Mouse (Mus musculus): Measurements from ENCODE around the gene Errfi1. TPM values are rescaled to one million over a fixed set of nuclear protein-coding genes. Genes with fewer than 3 reads are reported as not detected.

Errfi1 gene
- total and polyA plus RNA-seq, 2 experiments: 259 to 661 TPM

DNA sequence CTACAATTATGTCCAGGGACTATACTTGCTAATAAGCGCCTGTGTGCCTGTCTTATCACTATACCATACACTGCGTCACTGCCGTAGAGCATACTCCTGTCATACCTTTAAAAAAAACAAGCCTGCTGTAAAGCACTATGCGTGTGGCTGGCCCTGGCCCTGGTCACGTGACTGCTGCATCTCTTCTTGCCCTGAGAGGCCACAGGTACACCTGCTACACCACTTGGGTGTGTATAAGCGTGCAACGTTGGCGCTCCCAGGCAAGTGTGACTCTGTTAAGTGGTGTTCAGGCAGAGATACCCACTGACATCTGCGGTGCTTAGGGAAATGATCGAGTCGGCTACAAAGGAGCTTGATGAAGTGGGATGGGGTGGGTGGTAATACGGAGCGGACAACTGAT lies 17.5 kb upstream of the Errfi1 start:
- DNase-seq (ENCODE audit: extremely low read depth, low read depth, low spot score): no peak
- Histone ChIP-seq H3K4me1 (ENCODE audit: control insufficient read depth, insufficient read depth, low read length) (no peaks in the 10 kb centered on the region), H3K4me3 (ENCODE audit: insufficient read depth, low read depth, low read length) (no peak overlapping the region), H3K9ac (ENCODE audit: low read depth, low read length) (no peak overlapping the region), H3K36me3 (ENCODE audit: control insufficient read depth, insufficient read depth, low read length) (no peaks in the 10 kb centered on the region), H3K27ac (replicated peaks; ENCODE audit: insufficient read depth, low read depth, low read length) (no peak overlapping the region), H3K79me2 (ENCODE audit: control insufficient read depth, insufficient read depth, low read length) (no peaks in the 10 kb centered on the region), H3K27me3 (ENCODE audit: control insufficient read depth, insufficient read depth, low read length) (no peaks in the 10 kb centered on the region)
- WGBS: 95% methylated on average over 13 of the region's 13 CpGs
- TF ChIP-seq CTCF (IDR thresholded peaks at IDR 0.05; ENCODE audit: low read depth, low read length): no peak
- no peak for TF ChIP-seq POLR2A (IDR thresholded peaks at IDR 0.05; ENCODE audit: extremely low read depth, insufficient read depth, low read length)

DNA sequence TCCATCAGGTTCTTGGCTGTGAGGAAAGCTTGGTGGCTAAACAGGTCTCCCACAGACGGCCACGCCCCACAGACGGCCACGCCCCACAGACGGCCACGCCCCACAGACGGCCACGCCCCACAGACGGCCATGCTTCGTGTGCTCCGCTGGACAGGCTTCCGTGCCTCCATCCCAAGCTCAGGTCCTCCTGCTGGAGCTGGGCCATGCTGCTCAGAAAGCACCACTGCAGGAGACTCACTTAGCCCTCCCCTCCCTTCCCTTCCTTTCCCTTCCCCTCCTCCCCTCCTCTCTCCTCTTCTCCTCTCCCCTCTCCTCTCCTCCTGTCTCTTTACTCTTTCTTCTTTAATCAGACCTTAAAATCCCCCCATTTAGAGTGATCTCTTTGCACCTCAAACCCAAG lies 16.8 kb upstream of the Errfi1 start:
- Histone ChIP-seq H3K36me3 (ENCODE audit: control insufficient read depth, insufficient read depth, low read length) (no peaks in the 10 kb centered on the region), H3K9ac (ENCODE audit: low read depth, low read length) (no peak overlapping the region), H3K4me3 (ENCODE audit: insufficient read depth, low read depth, low read length) (no peak overlapping the region), H3K27me3 (ENCODE audit: control insufficient read depth, insufficient read depth, low read length) (no peaks in the 10 kb centered on the region), H3K79me2 (ENCODE audit: control insufficient read depth, insufficient read depth, low read length) (no peaks in the 10 kb centered on the region), H3K27ac (replicated peaks; ENCODE audit: insufficient read depth, low read depth, low read length) (no peak overlapping the region), H3K4me1 (ENCODE audit: control insufficient read depth, insufficient read depth, low read length) (no peaks in the 10 kb centered on the region)
- TF ChIP-seq POLR2A (IDR thresholded peaks at IDR 0.05; ENCODE audit: extremely low read depth, insufficient read depth, low read length) (no peak), CTCF (IDR thresholded peaks at IDR 0.05; ENCODE audit: low read depth, low read length) (no peak)
- 82% methylated on average over 12 of the region's 12 CpGs for WGBS
- DNase-seq (ENCODE audit: extremely low read depth, low read depth, low spot score): no peak

DNA sequence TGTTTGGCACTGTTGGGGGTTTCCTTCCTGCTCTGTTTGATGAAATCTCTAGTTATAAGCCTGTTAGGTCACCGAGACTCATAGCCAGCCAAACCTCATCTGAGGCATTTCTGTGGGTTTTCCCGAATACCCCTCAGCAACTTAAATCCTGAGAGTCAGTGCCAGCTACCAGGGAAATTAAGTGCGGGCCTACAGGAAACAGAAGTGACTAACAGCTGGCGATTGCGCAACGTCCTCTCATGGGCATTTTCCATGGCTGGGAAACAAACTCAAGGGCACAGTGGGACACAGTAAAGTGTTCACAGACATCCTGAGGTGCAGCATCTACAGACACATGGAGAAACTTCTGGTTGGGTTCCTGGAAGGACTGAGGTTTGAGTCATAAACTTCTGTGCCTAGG lies 16.3 kb upstream of the Errfi1 start:
- H3K9ac ChIP-seq (ENCODE audit: low read depth, low read length): no peak overlapping the region
- H3K27me3 ChIP-seq (ENCODE audit: control insufficient read depth, insufficient read depth, low read length): no peaks in the 10 kb centered on the region
- H3K4me1 ChIP-seq (ENCODE audit: control insufficient read depth, insufficient read depth, low read length): no peaks in the 10 kb centered on the region
- no peak overlapping the region for H3K4me3 ChIP-seq (ENCODE audit: insufficient read depth, low read depth, low read length)
- TF ChIP-seq POLR2A (IDR thresholded peaks at IDR 0.05; ENCODE audit: extremely low read depth, insufficient read depth, low read length) (no peak), CTCF (IDR thresholded peaks at IDR 0.05; ENCODE audit: low read depth, low read length) (no peak)
- H3K79me2 ChIP-seq (ENCODE audit: control insufficient read depth, insufficient read depth, low read length): no peaks in the 10 kb centered on the region
- peak; percentile 35 for DNase-seq (ENCODE audit: extremely low read depth, low read depth, low spot score)
- WGBS: 55% methylated on average over 6 of the region's 6 CpGs
- H3K36me3 ChIP-seq (ENCODE audit: control insufficient read depth, insufficient read depth, low read length): no peaks in the 10 kb centered on the region
- no peak overlapping the region for H3K27ac ChIP-seq (replicated peaks; ENCODE audit: insufficient read depth, low read depth, low read length)

DNA sequence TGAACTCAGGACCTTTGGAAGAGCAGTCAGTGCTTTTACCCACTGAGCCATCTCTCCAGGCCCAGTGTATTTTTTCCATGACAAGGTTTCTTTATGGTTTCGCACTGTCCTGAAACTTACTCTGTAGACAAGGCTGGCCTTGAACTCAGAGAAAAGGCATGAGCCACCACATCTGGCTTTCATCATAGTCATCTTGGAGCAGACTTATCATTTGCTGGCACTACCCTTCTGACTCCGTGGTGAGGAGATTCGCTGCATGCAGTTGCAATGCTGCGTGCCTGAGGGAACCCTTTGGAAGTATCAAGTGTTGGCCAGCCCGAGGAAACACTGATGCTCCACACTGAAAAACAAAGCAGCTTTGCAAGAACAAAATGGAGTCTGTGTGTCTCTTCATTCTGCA lies 11.7 kb upstream of the Errfi1 start:
- Histone ChIP-seq H3K36me3 (ENCODE audit: control insufficient read depth, insufficient read depth, low read length) (no peaks in the 10 kb centered on the region), H3K4me3 (ENCODE audit: insufficient read depth, low read depth, low read length) (no peak overlapping the region)
- 88% methylated on average over 5 of the region's 5 CpGs for WGBS

DNA sequence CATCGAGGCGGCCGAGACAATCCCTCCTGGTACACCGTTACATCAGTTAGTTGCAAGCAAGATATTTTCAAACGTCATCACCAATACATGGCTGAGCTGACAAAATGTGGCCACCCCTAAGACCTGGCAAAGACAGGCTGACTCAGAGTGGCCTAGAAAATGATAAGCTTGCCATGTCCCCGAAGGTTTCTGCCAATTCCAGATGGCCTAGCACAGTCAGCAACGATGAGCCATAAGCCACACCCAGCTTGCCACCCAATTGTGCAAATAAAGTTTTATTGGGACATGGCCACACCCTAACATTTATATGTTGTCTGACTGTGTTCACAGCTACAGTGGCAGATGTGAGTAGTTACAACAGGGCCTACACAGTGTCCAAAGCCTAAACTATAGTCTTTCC lies 10.5 kb upstream of the Errfi1 start:
- no peaks in the 10 kb centered on the region for H3K79me2 ChIP-seq (ENCODE audit: control insufficient read depth, insufficient read depth, low read length)
- H3K27me3 ChIP-seq (ENCODE audit: control insufficient read depth, insufficient read depth, low read length): no peaks in the 10 kb centered on the region
- whole genome bisulfite sequencing: 75% methylated on average over 7 of the region's 7 CpGs
- H3K36me3 ChIP-seq (ENCODE audit: control insufficient read depth, insufficient read depth, low read length): no peaks in the 10 kb centered on the region
- no peaks in the 10 kb centered on the region for H3K4me1 ChIP-seq (ENCODE audit: control insufficient read depth, insufficient read depth, low read length)
- no peak overlapping the region for H3K4me3 ChIP-seq (ENCODE audit: insufficient read depth, low read depth, low read length)
- DNase-seq (ENCODE audit: extremely low read depth, low read depth, low spot score): no peak
- TF ChIP-seq CTCF (IDR thresholded peaks at IDR 0.05; ENCODE audit: low read depth, low read length): no peak
- TF ChIP-seq POLR2A (IDR thresholded peaks at IDR 0.05; ENCODE audit: extremely low read depth, insufficient read depth, low read length): no peak
- H3K9ac ChIP-seq (ENCODE audit: low read depth, low read length): no peak overlapping the region
- H3K27ac ChIP-seq (replicated peaks; ENCODE audit: insufficient read depth, low read depth, low read length): no peak overlapping the region

More for the DNA sequence above, 11.7 kb upstream of the Errfi1 start:
- Histone ChIP-seq H3K4me1 (ENCODE audit: control insufficient read depth, insufficient read depth, low read length) (no peaks in the 10 kb centered on the region), H3K79me2 (ENCODE audit: control insufficient read depth, insufficient read depth, low read length) (no peaks in the 10 kb centered on the region), H3K9ac (ENCODE audit: low read depth, low read length) (no peak overlapping the region), H3K27me3 (ENCODE audit: control insufficient read depth, insufficient read depth, low read length) (no peaks in the 10 kb centered on the region), H3K27ac (replicated peaks; ENCODE audit: insufficient read depth, low read depth, low read length) (no peak overlapping the region)
- no peak for DNase-seq (ENCODE audit: extremely low read depth, low read depth, low spot score)
- TF ChIP-seq POLR2A (IDR thresholded peaks at IDR 0.05; ENCODE audit: extremely low read depth, insufficient read depth, low read length) (no peak), CTCF (IDR thresholded peaks at IDR 0.05; ENCODE audit: low read depth, low read length) (no peak)

DNA sequence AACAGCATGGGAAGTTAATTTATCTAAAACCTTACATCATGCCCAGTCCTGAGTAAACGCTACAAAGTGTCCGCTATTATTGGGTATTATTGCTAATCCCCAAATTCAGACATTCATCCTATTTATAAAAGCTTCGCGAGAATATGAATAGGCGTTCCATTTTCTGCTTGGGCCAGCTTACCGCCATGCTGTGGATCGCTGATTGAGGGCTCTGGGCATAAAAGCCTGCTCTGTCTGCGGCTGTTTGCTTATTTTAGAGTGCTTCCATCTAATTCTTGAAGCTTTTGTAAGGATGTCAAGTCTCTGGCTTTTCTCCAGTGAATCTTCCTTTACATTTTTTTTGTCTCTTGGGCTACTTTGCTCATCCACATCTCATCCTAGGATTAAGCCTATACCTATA lies 7.4 kb upstream of the Errfi1 start:
- H3K4me1 ChIP-seq (ENCODE audit: control insufficient read depth, insufficient read depth, low read length): peaks cover 6% of the 10 kb centered on the region
- H3K27me3 ChIP-seq (ENCODE audit: control insufficient read depth, insufficient read depth, low read length): no peaks in the 10 kb centered on the region
- no peak overlapping the region for H3K4me3 ChIP-seq (ENCODE audit: insufficient read depth, low read depth, low read length)
- WGBS: 96% methylated on average over 8 of the region's 8 CpGs
- H3K9ac ChIP-seq (ENCODE audit: low read depth, low read length): no peak overlapping the region
- no peak for TF ChIP-seq POLR2A (IDR thresholded peaks at IDR 0.05; ENCODE audit: extremely low read depth, insufficient read depth, low read length)
- TF ChIP-seq CTCF (IDR thresholded peaks at IDR 0.05; ENCODE audit: low read depth, low read length): no peak
- H3K36me3 ChIP-seq (ENCODE audit: control insufficient read depth, insufficient read depth, low read length): no peaks in the 10 kb centered on the region
- no peaks in the 10 kb centered on the region for H3K79me2 ChIP-seq (ENCODE audit: control insufficient read depth, insufficient read depth, low read length)
- H3K27ac ChIP-seq (replicated peaks; ENCODE audit: insufficient read depth, low read depth, low read length): no peak overlapping the region
- DNase-seq (ENCODE audit: extremely low read depth, low read depth, low spot score): no peak
